Comparison of ENCODE assay signal across 1 mouse cellular context in the genomic region with DNA sequence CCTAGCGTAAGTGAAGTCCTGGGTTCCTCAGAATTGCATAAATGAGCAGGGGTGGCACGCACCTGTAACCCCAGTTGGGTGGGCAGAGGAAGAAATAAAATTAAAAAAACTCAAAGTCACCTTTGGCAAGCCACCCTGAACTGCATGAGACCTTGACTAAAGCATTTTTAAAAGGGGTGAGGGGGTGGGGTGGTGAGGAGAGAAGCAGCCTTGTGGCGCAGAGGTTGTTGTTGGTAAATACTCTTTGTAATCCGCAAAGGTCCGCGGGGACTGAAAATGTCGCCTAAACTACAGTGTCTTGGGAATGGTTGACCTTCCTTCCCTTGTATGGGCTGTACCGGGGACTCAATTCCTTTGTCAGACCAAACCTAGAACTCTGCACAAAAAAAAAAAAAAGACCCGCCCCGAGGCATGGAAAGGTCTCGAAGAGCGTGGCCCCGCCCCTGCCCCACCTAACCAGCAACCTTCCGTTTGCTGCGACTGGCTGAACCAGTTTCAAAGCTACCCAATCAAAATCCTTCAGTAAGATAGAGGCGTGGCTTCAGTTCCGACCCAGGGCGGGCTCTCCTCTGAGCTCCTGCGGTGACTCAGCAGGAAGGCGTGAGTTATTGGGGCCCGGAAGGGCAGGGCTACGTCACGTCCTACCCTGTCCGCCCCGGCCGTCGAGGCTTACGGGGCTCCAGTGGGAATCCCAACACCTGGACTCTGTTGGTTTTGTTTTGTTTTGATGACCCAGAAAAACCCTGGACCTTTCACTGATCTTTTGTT.
TF ChIP-seq lines count a peak whose summit lies in the region.

No protein-coding gene starts in this region.

TF ChIP-seq in CH12.LX, 34 proteins besides CTCF, POLR2A, EP300 and RAD21:
- TF ChIP-seq ETS1 (conservative IDR thresholded peaks at IDR 0.05; ENCODE audit: low read depth, low read length), result peak; percentile 53; the same call in 1 of the 2 replicates
- TF ChIP-seq NRF1 (IDR thresholded peaks at IDR 0.05; ENCODE audit: low read depth, low read length), result 0 out of 2 replicates have a peak, but pooled peaks have one; percentile 16
- peak; percentile 78; the same call in 1 of the 2 replicates for TF ChIP-seq TBP (conservative IDR thresholded peaks at IDR 0.05; ENCODE audit: low read depth, low read length)
- no peak for TF ChIP-seq MAZ (IDR thresholded peaks at IDR 0.05; ENCODE audit: low read depth, low read length)
- no peak for TF ChIP-seq KAT2A (IDR thresholded peaks at IDR 0.05; ENCODE audit: insufficient replicate concordance, low read length)
- TF ChIP-seq TCF12 (IDR thresholded peaks at IDR 0.05; ENCODE audit: low read depth, low read length), result peak; percentile 47; the same call in 1 of the 2 replicates
- peak; percentile 64; the same call in 1 of the 2 replicates for TF ChIP-seq ZMIZ1 (IDR thresholded peaks at IDR 0.05; ENCODE audit: low read depth, low read length)
- peak; percentile 72; the same call in 1 of the 2 replicates for TF ChIP-seq MAX (IDR thresholded peaks at IDR 0.05; ENCODE audit: low read length)
- TF ChIP-seq ZNF384 (IDR thresholded peaks at IDR 0.05; ENCODE audit: low read depth, low read length), result peak; percentile 96
- peak; percentile 47; the same call in 1 of the 2 replicates for TF ChIP-seq POLR2AphosphoS2 (IDR thresholded peaks at IDR 0.05; ENCODE audit: low read depth, low read length)
- TF ChIP-seq IRF4 (IDR thresholded peaks at IDR 0.05; ENCODE audit: low read depth, low read length), result peak; percentile 25; the same call in 1 of the 2 replicates
- TF ChIP-seq MAFK (IDR thresholded peaks at IDR 0.05; ENCODE audit: insufficient replicate concordance, low read length), result peak; percentile 88
- peak; percentile 65 for TF ChIP-seq NELFE (IDR thresholded peaks at IDR 0.05; ENCODE audit: low read depth, low read length)
- peak; percentile 84 for TF ChIP-seq ELF1 (IDR thresholded peaks at IDR 0.05; ENCODE audit: low read depth, low read length)
- TF ChIP-seq E2F4 (IDR thresholded peaks at IDR 0.05; ENCODE audit: insufficient replicate concordance, low read depth, low read length), result peak; percentile 64; the same call in 1 of the 2 replicates
- peak; percentile 37; the same call in 1 of the 2 replicates for TF ChIP-seq MXI1 (IDR thresholded peaks at IDR 0.05; ENCODE audit: low read depth, low read length)
- TF ChIP-seq HCFC1 (IDR thresholded peaks at IDR 0.05; ENCODE audit: low read depth, low read length), result peak; percentile 70
- TF ChIP-seq MYC (IDR thresholded peaks at IDR 0.05; ENCODE audit: low read depth, low read length), result no peak; the same call in 1 of the 2 replicates
- TF ChIP-seq BHLHE40 (IDR thresholded peaks at IDR 0.05; ENCODE audit: low read depth, low read length), result peak; percentile 37; the same call in 1 of the 2 replicates
- TF ChIP-seq RCOR1 (conservative IDR thresholded peaks at IDR 0.05; ENCODE audit: low read depth, low read length), result no peak
